Mouse (Mus musculus) mouse trophoblast stem cell (cell line): ENCODE data around the gene Bhlha15.

Source experiments
- in situ Hi-C, 2 experiments: fragments of 300-500 bp; cut with MseI, MboI; formaldehyde crosslinking; loops; 2 replicates in 1 of 2; 3 replicates in 1 of 2; pipeline ENCODE4 v1.15.1; 2025

The Bhlha15 gene

DNA sequence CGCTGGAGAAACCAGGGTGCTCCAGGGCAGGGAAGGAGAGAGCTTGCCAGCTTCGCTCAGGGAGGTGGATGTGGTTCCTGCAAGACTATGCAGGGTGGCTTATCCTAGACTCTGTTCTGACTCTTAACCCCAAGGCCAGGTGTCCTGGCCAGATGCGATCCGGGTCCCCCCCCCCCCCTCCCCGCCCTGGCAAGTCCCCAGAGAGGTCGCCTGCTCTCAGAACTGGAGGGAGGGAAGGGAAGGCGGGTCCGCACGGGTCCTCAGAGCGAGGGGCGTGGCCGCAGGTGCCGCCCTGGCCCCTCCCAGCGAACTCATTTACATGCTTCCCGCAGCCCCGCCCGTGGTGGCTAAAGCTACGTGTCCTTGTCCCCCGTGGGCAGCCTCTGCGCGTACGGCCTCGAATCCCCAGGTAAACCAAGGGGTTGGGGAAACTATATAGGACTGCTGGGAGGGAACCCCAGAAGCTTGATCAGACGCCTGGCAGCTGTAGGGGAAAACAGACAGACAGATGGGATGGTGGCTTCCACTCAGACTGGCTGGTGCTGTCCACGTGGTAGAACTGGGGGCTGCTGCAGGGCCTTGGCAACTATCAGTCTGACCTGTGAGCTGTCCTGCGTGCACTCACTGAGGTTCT lies at the start of gene Bhlha15:
Gene Bhlha15, plus strand, starts transcription at position 337 of the 634 bp plus-strand sequence.
- in situ Hi-C loops, result no loop called here

DNA sequence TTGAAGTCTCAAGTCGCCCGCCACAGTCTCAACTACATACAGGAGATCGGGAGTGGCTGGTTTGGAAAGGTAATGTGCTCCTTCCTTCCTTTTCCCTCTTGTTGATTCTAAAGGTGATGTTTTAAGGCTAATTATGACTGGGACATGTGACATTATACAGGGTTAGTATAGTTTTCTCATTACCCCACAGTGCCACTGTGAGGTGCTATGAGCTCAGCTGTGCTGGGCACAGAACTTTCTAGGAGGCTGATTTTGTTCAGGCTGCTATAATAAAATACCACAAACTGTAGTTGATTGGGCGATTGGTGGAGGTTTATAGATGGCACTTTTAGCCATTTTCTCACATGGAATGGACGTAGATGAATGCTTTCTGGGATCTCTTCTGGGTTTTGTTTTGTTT lies 46.6 kb upstream of the Bhlha15 start:
- in situ Hi-C loops, result no loop called here

DNA sequence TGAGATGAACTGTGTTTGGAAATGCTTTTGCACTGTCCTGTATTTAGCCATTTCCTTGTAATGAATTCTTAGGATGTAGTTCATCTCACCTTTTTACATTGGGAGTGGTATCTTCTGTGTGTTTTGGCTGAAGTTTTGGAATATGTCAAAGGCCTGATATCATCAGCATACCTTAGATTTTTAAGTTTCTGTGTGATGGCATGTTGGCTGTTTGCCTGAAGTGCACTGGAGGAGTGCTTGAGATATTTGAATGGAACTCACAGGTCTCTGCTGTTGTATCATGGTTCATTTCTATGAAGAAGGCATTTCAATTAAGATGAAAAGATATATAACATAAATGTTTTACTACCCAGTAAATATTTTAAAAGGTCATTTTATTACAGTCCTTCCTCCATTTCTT lies 43.2 kb upstream of the Bhlha15 start:
- in situ Hi-C loops, result no loop called here

DNA sequence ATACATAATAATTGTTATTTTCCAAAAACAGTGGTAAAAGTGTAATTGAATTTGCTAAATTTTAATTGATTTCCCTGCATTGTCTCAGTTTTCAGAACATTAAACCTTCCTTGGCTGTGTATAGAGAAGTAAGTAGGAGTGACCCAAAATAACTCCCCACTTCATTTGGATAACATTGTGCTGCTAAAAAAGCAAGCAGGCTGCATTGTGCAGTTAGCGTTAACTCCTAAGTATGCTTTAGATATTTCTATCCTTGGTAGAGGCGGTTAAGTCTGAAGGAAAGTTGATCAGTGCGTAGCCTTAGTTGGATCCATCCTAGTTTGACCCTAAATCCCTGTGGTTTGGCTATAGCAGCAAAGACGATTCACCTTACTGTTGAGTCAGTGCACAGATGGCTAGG lies 40.6 kb upstream of the Bhlha15 start:
- in situ Hi-C loops, result no loop called here

DNA sequence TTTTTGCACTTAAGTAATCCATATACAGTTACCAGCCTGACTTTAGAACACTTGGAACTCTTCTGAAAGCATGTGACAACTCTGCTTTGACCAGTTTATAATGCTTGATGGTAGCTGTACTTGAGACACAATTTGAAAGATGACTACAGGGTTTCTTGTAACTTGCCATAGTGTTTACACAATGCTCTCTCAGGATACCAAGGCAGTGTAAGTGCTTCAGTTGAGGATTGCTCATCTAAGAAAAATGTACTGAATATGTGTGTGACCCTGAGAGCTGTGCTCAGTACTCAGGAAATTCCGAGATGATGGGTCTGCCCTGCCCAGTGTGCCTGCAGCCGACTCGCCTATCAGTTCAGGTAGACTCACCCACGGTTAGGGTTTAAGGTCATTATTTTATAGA lies 38.8 kb upstream of the Bhlha15 start:
- in situ Hi-C loops, result loop anchor here (10.0 to 25.0 kb wide), 2 partner anchors 106 to 114 kb away; partner anchors contain the start of gene Ocm (in 1 of the 2)

DNA sequence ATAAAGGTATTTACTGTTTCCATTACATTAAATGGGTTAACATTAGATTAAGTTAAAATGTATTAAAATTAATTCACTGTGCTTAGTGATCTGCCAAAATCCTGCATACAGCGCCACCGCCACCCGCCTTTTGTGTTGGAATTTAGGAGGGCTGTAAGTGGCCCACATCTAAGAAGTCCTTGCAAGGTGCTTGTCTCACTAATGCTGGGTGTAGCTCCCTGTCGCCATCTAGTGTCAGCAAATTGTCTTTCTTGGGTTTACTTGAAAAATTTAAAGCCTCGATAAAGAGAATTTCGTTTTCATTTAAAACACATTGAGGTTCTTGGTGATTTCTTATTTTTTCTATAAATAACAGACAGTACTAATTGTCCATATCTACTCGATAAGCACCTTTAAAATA lies 35.6 kb upstream of the Bhlha15 start:
- in situ Hi-C loops, result loop anchor here (10.0 to 25.0 kb wide), 2 partner anchors 110 to 117 kb away; partner anchors contain the start of gene Ocm (in 1 of the 2)

DNA sequence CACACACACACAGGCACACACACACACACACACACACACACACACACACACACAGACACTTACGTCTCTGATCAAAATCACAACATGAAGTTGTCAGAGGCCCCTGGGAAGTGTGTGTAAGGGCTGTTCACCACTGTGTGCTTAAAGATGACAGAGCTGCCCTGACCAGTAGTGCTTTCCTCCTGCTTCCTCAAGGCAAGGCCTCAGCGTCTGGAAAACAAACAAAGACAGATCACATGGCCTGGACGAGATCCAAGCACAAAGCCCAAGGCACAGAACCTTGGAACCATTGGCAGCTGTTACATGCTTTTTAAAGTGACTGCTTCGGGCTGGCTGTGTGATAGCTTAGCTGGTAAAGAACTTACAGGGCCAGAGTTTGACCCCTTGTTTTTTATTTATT lies 31.5 kb upstream of the Bhlha15 start:
- in situ Hi-C loops, result loop anchor here (10.0 to 25.0 kb wide), 2 partner anchors 114 to 121 kb away; partner anchors contain the start of gene Ocm (in 1 of the 2)

DNA sequence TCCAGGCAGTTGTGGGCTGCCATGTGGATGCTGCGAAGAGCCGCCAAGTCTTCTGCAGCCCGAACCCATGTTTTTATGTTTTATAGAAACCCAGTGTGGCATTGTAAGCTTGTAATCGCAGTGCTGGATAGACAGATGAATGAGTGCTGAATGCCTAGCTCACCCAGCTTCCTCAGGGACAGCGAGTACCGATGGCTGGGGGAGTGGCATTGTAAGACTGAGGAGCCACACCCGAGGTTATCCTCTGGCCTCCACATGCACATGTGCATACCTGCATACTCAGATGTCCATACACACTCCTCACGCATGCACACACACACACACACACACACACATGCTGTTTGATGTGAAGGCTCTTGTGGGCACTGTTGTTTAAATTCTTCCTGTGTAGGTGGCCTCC lies 30.9 kb upstream of the Bhlha15 start:
- in situ Hi-C loops, result loop anchor here (10.0 to 25.0 kb wide), 2 partner anchors 114 to 122 kb away; partner anchors contain the start of gene Ocm (in 1 of the 2)

DNA sequence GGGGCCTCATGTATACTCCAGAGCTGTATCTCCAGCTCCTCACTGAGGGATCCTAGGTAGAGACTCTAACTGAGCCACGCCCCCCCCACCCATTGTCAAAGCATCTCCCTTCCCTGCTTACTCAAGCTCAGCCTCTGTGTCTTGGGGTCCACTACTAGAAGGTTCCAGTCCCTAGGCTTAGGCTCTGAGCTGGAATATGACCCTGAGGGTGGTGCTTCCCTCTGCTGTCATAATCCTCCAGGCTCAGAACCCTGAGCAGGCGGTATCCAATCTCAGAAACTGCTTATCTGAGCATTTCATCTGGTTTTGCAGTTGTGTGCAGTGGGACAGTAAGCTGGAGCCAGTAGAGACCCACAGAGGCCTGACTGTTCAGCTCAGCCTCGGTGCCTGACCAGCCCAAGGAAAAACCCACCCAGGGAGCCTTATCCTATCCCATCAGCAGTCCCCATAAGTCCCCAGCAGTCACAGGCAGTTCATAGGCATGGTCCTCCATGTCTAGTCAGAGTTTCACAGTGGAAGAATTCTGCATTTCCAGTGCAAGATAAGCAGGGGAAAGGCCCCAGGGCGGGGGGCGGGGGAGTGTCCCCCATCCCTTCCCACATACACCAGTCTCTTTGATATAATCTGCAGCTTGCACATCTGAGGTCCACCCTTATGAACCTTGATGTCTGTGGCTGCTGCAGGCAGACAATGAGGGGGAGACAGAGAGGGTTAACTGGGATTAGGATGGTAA lies 27.8 kb upstream of the Bhlha15 start:
- in situ Hi-C loops, result loop anchor here in 1 of 2 experiments (25.0 kb wide), 1 partner anchor 125 kb away; the partner anchor contains the start of gene Ocm

DNA sequence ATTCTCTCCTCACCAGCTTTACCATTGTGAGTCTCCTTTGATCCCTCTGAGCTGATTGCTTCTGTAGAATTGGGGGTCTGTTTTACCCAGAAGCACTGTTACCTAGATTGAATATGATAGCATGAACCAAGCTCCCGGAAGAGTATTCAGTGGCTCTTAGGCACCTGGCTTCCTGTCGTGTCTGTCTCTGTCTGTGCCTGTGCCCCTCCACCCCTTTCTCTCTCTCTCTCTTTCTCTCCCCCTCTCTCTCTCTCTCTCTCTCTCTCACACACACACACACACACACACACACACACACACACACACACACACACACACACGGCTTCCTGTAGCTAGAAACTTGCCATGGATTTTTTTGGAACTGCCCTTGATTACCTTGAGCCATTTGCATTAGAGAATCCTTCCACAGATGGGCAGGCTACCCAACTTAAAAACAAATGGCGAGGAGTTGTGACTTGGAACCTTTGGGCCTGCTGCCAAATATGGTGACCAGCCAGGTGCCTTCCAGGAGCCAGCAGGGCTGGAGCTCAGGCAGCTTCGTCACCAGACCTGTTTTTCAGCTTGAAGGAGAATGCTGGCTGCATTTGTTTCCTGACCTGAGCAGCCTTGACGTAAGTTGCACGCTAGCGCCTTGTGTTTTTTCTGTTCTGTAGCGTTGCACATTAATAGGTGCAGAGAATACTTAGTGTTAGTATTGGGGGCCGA lies 27.1 kb upstream of the Bhlha15 start:
- in situ Hi-C loops, result loop anchor here in 1 of 2 experiments (25.0 kb wide), 1 partner anchor 126 kb away; the partner anchor contains the start of gene Ocm

DNA sequence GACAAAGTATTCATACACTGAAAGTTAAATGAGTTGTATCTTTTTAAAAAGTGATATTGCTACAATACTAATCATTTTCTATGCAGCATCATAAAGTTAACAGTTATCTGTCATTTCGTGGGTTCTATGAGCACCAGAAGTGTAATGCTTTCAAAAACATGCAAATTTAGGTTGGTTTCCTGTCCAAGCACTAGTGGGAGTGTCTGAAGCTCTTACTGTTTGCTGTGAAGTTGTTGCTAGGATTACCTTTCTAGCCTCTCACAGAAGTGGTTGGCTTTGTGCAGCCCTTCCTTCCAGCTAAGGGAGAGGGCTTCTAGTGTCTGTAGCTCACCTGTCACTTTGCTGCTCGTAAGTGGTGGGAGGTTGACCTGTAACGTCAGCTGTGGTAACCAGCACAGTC lies 24.3 kb upstream of the Bhlha15 start:
- in situ Hi-C loops, result loop anchor here in 1 of 2 experiments (25.0 kb wide), 1 partner anchor 128 kb away; the partner anchor contains the start of gene Ocm

DNA sequence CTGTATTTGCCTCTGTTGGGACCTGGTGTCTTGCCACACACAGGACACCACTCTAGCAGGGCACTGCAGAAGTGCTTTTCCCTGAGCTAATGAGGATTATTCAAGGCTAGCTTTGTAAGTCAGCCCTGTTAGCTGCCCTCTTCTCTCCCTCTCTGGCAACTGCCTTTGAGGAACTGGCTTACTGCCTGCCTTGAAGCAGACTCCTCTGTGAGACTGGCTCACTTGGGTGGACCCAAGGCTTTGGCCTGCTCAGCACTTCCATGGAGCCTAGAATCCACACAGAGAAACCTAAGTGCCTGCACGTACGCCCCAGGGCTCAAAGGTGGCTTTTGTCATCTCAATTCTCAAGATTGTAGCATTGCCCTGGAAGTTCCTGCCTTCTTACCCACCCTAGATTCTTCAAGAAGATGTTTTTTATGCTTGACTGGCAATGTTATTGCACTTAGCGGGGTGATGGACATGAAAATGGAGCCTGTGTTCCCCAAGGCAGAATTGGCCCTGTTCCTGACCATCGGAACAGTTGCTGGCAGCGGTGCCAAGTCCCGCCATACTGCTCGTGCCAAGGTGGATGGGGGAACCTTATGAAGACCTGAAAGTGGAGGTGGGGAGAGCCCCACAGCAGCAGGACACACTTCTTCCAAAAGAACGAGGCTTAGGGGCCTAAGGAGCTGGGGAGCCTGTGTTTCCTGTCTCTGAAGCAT lies 20.7 kb upstream of the Bhlha15 start:
- in situ Hi-C loops, result loop anchor here in 1 of 2 experiments (25.0 kb wide), 1 partner anchor 132 kb away; the partner anchor contains the start of gene Ocm

DNA sequence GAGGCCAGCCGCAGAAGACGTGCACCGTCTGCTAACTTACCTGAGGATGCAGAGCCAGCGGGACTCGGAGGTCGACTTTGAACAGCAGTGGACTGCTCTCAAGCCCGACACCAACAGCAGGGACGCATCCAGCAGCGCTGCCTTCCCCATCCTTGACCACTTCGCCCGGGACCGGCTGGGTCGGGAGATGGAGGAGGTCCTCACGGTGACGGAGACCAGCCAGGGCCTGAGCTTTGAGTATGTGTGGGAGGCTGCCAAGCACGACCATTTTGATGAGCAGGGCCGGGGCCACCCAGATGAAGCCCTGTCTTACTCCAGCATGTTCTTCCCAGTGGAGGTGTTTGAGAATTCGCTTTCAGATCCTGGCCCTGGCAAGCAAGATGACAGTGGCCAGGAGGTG lies 16.4 kb upstream of the Bhlha15 start:
- in situ Hi-C loops, result loop anchor here in 1 of 2 experiments (25.0 kb wide), 1 partner anchor 136 kb away; the partner anchor contains the start of gene Ocm

DNA sequence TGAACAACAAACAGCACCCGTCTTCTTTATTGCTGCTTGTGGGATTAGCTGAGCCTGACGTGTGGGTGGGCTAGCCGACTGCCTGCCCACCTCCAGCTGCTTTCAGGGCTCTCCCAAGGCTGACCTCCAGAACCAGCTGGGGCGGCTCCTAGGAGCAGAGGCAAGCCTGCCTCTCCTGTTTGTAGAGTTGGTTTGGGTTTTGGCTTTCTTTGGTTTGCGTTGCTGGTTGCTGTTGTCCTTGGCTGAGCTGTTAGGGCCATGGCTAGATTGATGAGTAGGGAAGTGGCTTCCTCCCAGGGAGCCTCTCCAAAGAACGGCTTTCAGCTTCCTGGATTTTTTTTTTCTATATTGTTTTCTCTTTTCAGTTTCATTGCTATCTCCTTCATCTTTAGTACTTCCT lies 11.9 kb upstream of the Bhlha15 start:
- in situ Hi-C loops, result no loop called here

DNA sequence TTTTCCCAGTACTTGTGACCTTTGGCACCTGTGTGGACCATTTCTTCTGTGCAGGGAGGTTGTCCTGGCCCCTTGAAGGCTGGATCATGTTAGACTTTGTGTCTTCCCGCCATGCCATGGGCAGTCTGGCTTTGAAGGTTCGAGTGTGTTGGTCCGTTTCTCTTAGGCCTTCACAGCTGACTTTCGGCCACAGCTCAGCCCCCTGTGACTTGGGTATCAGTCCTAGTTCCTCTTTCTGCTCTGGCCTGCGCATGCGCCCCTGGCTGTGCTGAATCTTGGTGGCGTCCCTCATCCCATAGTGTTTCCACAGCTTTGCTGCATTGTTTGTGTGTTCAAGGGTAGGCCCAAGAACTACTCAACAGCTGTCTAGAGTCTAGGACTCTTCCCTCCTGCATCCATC lies 8.8 kb upstream of the Bhlha15 start:
- in situ Hi-C loops, result no loop called here

DNA sequence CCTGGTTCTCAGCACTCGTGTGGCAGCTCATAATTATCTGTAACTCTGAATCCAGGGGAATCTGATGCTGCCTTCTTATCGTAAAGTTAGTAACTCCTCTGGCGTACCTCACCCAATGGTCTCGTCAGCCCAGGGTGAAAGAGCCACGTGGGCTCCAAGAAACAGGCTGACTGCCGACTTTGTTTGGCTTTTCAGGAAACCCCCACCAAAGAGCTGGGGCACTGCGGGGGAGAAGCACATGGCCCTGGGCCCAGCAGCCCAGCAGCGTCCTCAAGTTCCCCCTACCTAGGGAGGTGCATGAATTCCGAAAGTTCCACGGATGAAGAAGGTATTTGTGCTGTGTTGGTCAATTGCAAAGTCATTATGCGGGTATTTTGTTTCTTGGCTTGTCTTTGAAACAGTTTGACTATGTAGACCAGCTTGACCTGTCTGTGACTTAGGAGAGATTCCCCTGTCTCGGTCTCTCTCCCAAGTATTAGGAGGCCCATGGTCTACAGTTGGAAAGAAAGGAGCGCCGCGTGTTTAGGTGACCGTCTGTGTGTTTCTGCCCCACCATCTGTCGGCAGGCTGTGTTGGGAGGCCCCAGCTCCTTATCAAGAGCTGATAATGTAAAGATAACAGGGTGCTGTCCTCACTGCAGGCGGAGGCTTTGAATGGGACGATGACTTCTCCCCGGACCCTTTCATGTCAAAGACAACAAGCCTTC lies 7.4 kb upstream of the Bhlha15 start:
- in situ Hi-C loops, result no loop called here

DNA sequence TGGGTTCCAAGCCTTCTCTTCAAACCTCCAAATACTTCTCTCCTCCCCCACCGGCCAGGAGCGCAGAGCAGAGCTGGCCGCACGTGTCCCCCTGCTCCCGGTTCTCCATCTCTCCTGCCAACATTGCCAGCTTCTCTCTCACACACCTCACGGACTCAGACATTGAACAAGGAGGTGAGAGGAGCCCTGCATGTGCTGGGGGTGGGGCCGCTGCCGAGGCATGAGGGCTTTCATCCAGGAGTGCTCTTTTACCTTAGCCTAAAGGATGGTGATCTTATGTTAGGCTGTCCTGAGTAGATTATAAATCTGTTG lies 6.9 kb upstream of the Bhlha15 start:
- in situ Hi-C loops, result no loop called here

DNA sequence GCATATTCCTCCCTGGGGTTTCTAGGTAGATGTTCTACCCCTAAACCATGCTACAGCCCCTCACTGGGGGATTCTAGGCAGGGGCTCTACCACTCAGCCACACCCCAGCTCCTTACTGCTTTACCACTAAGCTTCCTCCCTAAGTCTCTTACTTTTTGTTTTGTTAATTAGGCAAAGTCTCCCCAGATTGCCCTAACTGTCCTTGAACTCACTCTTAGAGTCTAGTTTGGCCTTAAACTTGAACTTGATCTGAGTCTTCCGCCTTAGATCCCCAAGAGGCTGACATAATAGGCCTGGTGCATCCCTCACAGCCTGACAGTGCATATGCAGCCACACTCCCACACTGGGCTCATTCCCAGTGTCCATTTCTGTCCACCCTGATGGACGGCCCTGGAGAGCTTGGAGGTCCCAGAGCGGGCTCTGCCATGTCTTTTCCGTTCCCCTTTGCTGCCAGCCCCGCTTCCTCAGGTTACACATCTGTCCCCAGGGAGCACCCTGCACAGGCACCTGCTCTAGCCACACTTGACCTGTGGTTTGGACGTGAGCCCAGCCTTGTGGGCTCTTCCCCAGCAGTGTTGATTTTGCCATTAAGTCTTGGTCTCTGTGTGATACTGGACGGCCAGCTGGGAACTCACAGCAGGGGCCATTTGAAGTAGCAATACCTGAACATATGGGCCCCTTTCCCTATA lies 6.3 kb upstream of the Bhlha15 start:
- in situ Hi-C loops, result no loop called here

DNA sequence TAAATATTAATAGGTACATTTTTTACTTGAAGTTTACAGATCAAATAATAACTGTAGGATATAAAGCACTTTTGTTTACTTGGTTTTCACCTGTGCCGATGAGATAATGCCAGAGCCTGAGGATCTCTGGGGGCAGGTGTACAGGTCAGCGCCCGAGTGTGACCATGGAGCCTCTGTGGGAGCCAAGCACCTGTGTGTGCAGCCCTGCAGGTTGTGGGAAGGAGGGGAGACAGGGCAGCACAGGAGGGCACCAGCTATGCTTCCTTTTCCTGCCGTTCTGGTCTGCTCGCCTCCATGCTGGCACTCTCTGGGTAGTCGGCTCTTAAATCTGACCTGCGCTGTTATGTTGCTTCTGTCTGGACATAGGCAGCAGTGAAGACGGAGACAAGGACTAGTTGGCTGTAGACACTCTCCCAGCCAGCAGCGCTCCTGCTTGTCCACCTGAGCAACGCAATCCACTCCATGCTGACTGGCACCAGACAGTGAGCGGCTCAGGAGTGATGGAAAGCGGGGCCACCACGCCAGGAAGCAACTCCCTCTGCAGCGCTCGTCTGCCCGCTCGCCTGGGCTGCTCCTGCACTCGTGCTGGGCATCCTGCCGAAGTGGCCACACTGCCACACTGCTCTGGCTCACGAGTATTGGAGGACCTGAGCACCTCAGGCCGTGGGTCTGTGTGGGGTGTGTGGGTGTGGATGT lies 5.6 kb upstream of the Bhlha15 start:
- in situ Hi-C loops, result no loop called here

DNA sequence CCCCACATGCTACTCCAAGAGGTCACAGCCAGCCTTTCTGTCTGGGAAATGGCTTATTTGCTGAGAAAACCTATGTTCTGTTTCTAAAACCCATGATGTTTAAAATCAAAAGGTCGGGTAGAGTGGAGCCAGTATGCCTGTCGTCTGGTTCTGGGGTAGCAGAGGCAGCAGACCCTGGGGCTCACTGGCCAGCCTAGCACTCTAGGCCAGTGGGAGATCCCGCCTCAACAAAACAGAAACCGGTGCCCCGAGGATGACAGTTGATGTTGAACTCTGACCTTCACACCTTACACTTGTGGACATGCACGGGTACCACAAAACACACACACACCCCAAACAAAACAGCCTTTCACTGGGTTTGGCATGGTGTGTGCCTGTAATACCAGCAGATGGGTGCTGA lies 1.7 kb upstream of the Bhlha15 start:
- in situ Hi-C loops, result no loop called here
